Mouse (Mus musculus) stomach, postnatal 0 days (tissue): Measurements from ENCODE around the gene Bbc3.

Source experiments
- CTCF ChIP-seq: IDR thresholded peaks from 2 replicates; pipeline ENCODE4 v1.5.1; 2016; ENCODE audit warnings: antibody characterized with exemption, low read depth, mild to moderate bottlenecking, moderate library complexity
- EP300 ChIP-seq: optimal IDR thresholded peaks from 2 replicates; pipeline ENCODE3; 2016; ENCODE audit warnings: antibody characterized with exemption

- TF ChIP-seq CTCF, result no peak
- TF ChIP-seq EP300, result no peak
Measured at GRCm38 (mm10) chr7:16273766-16274140, 34.4 kb upstream of the Bbc3 start.
